Mouse (Mus musculus): Measurements from ENCODE around the gene Serf2.
"Not testable (repeated sequence)": the region's sequence is repeated elsewhere in the genome, so short reads cannot be mapped to it uniquely, and the experiment has no call there.

Serf2 gene

GRCm38 (mm10) chr2:121446506-121446905, 2.5 kb upstream of the Serf2 start:
- ATAC-seq (ENCODE audit: insufficient number of reproducible peaks, low FRiP score, low TSS enrichment): no peak

- ATAC-seq (ENCODE audit: insufficient number of reproducible peaks, low FRiP score, low TSS enrichment): no peak
Observed at GRCm38 (mm10) chr2:121447006-121447405, 2.0 kb upstream of the Serf2 start.

GRCm38 (mm10) chr2:121448136-121448535, 859 bp upstream of the Serf2 start:
- ATAC-seq (ENCODE audit: insufficient number of reproducible peaks, low FRiP score, low TSS enrichment): no peak

- ATAC-seq (ENCODE audit: insufficient number of reproducible peaks, low FRiP score, low TSS enrichment): 0 out of 2 replicates have a peak, but pooled peaks have one; percentile 3
Observed at GRCm38 (mm10) chr2:121449545-121450011, 583 bp downstream of the Serf2 start.

GRCm38 (mm10) chr2:121450093-121450492, 1.1 kb downstream of the Serf2 start:
- ATAC-seq (ENCODE audit: insufficient number of reproducible peaks, low FRiP score, low TSS enrichment): no peak

GRCm38 (mm10) chr2:121452361-121452760, 3.4 kb downstream of the Serf2 start:
- ATAC-seq (ENCODE audit: insufficient number of reproducible peaks, low FRiP score, low TSS enrichment): no peak

GRCm38 (mm10) chr2:121452990-121453389, 4.0 kb downstream of the Serf2 start, which contains the start of gene Hypk:
Gene Hypk (plus strand): TSS chr2:121453290.
- ATAC-seq (ENCODE audit: insufficient number of reproducible peaks, low FRiP score, low TSS enrichment): no peak

- ATAC-seq (ENCODE audit: insufficient number of reproducible peaks, low FRiP score, low TSS enrichment): no peak
Observed at GRCm38 (mm10) chr2:121453917-121454316, 4.9 kb downstream of the Serf2 start.

- no peak for ATAC-seq (ENCODE audit: insufficient number of reproducible peaks, low FRiP score, low TSS enrichment)
Observed at GRCm38 (mm10) chr2:121455534-121455933, 6.5 kb downstream of the Serf2 start.

GRCm38 (mm10) chr2:121456692-121457642, 8.0 kb downstream of the Serf2 start, which contains the start of gene Serinc4:
Gene Serinc4 (minus strand): TSS chr2:121456781.
- peak; percentile 88 for ATAC-seq (ENCODE audit: insufficient number of reproducible peaks, low FRiP score, low TSS enrichment)

- ATAC-seq (ENCODE audit: insufficient number of reproducible peaks, low FRiP score, low TSS enrichment): no peak
Observed at GRCm38 (mm10) chr2:121460071-121460470, 11.1 kb downstream of the Serf2 start.

- ATAC-seq (ENCODE audit: insufficient number of reproducible peaks, low FRiP score, low TSS enrichment): not testable (repeated sequence)
Observed at GRCm38 (mm10) chr2:121468982-121469381, 20.0 kb downstream of the Serf2 start.

- not testable (repeated sequence) for ATAC-seq (ENCODE audit: insufficient number of reproducible peaks, low FRiP score, low TSS enrichment)
Observed at GRCm38 (mm10) chr2:121472783-121473182, 23.8 kb downstream of the Serf2 start.

GRCm38 (mm10) chr2:121473301-121474179, 24.5 kb downstream of the Serf2 start, which contains the start of gene Mfap1b:
Gene Mfap1b (minus strand): TSS chr2:121474067.
- peak; percentile 93 for ATAC-seq (ENCODE audit: insufficient number of reproducible peaks, low FRiP score, low TSS enrichment)

- no peak for ATAC-seq (ENCODE audit: insufficient number of reproducible peaks, low FRiP score, low TSS enrichment)
Observed at GRCm38 (mm10) chr2:121474180-121474535, 25.2 kb downstream of the Serf2 start.

- ATAC-seq (ENCODE audit: insufficient number of reproducible peaks, low FRiP score, low TSS enrichment): not testable (repeated sequence)
Observed at GRCm38 (mm10) chr2:121475306-121475705, 26.3 kb downstream of the Serf2 start.

GRCm38 (mm10) chr2:121477491-121478266, 28.7 kb downstream of the Serf2 start:
- no peak for ATAC-seq (ENCODE audit: insufficient number of reproducible peaks, low FRiP score, low TSS enrichment)

GRCm38 (mm10) chr2:121480498-121480897, 31.5 kb downstream of the Serf2 start:
- no peak for ATAC-seq (ENCODE audit: insufficient number of reproducible peaks, low FRiP score, low TSS enrichment)

GRCm38 (mm10) chr2:121480916-121481315, 31.9 kb downstream of the Serf2 start:
- not testable (repeated sequence) for ATAC-seq (ENCODE audit: insufficient number of reproducible peaks, low FRiP score, low TSS enrichment)

GRCm38 (mm10) chr2:121483576-121483975, 34.6 kb downstream of the Serf2 start:
- no peak for ATAC-seq (ENCODE audit: insufficient number of reproducible peaks, low FRiP score, low TSS enrichment)
